Mouse (Mus musculus) urinary bladder, postnatal 4 days (tissue): ENCODE data around the gene Mdm4.

Experiments
- DNase-seq, 2 experiments: peaks; one replicate each; pipeline ENCODE4 v3.0.0; 2021 to 2022; ENCODE audit warnings: low spot score in 2 of 2

The Mdm4 gene

GRCm38 (mm10) chr1:132945826-132946225 is 84.5 kb downstream of the Mdm4 start:
- DNase-seq = no peak

DNA sequence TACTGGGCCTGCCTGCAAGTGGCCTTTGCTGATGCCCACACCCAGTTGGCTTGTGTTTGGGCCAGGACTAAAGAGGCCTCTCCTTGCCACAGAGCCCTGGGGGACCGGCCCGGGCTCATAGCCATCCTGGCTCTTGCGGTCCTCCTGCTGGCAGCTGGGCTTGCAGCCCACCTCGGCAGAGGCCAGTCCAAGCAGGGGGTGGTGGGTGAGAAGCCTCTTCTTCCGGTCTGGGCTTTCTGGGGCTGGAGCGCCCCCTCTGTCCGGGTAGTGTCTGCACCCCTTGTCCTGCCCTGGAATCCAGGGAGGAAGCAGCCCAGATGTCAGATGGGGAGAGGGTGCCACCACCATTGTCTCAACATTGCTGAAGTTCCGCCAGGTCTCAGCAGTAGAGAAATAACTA is 91.4 kb downstream of the Mdm4 start:
- DNase-seq = no peak

GRCm38 (mm10) chr1:132937296-132938030 is 92.9 kb downstream of the Mdm4 start:
- no peak for DNase-seq

DNA sequence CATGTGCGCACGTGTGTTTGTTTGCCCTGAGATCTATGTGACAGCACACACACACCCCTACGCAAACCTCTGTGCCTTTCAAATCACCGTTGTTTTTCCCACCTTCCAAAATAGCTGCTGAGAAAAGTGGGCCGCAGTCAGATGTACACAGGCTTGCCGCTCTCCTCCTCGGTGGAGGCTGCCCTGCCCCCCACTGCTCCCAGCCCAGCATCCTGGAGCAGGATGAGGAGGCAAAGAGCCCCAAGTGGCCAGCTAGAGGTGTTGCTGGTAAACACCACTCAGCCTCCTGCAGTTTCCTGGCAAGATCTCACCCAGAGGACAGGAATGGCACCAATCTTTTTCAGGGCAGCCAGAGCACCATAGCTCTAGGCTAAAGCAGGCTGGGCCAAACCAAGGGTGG is 95.5 kb downstream of the Mdm4 start:
- DNase-seq = no peak

- DNase-seq = no peak
Measured at GRCm38 (mm10) chr1:132932421-132932820, 97.9 kb downstream of the Mdm4 start.

- DNase-seq = no peak
Measured at GRCm38 (mm10) chr1:132930291-132930690, 100.1 kb downstream of the Mdm4 start.

- no peak for DNase-seq
Measured at GRCm38 (mm10) chr1:132928907-132929250, 101.5 kb downstream of the Mdm4 start.

DNA sequence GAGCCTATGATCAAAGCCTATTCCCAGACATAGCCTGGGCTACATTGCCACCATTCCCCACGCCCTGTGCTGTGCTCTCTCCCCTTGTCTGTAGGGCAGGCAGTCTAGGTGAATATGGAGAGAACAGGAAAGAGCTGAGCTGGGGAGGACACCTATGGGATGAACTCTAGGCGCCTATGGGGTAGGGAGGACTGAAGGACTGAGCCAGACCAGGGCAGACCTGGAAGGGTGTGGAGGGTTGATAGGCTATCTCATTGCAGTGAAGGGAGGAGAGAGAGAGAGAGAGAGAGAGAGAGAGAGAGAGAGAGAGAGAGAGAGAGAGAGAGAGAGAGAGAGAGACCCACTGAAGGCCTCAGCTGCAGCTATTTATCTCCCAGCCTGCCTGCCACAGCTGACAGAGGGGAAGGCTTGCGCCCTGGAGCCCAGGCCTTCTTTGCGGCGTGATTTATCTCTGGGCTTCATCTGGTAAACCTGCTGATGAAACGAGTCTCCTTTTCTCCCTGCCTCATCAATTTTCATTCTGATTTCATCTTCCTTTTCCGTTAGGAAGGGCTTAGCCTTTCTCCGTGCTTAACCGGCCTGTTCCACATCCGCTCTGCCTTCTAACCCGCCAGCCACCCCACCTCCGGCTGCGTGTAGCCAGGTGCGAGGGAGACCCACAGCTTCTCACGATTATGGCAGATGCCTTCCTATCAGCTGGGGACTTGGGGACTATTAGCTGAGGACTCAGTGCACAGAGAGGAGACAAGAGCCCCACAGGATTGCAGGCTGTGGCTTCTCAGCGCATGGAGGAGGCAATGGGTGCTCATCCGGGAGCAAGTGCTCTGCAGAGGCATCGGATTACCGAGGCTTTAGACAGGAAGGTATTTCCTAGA is 102.1 kb downstream of the Mdm4 start:
- no peak for DNase-seq

GRCm38 (mm10) chr1:132925270-132925669 is 105.1 kb downstream of the Mdm4 start:
- no peak for DNase-seq

- no peak for DNase-seq
Measured at GRCm38 (mm10) chr1:132922257-132922656, 108.1 kb downstream of the Mdm4 start.

DNA sequence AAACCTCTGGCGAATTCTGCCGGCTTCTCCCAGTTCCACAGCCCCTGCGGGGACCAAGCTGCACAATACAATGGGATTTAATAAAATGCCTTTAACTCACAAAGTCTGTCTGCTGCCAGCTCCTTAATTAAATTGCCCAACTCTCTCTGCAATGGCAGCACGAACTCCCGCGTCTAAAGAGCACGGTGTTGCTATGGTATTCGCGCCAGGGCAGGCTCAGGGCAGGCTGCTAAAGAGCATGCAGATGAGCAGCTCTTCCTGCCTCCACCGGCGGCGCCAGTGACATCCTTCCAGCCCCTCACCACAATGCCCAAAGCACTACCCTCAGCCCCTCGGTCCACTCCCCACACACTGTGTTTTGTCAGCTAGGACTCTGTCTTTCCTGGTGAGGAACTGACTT is 109.3 kb downstream of the Mdm4 start:
- DNase-seq = no peak

GRCm38 (mm10) chr1:132919258-132919657 is 111.1 kb downstream of the Mdm4 start:
- no peak for DNase-seq

DNA sequence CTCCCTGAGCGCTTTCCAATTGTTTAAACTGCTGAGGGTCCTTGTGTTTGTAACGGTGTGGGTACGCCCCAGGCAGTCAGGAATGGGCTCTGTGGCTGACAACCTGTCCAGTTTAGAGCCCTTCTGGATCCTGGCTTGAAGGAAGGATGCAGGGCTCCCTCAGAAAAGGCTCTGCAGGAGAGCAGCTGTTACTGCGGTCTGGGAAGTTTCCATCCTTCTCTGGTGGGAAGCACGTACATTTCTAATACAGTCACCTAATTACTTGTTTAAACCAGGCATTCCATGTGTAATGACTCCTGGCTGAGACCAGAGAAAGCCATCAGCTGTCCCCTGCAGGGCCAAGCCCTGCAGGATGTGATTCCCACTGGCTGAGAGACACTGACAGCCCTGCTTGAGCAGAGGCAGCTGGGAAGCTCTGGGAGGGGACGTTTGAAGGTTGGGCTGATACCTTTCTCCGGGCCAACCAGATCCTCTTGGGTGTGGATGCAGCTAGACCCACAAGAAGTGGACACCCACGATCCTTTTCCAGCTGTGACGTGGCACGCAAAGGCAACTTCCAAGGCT is 112.2 kb downstream of the Mdm4 start:
- DNase-seq = no peak

DNA sequence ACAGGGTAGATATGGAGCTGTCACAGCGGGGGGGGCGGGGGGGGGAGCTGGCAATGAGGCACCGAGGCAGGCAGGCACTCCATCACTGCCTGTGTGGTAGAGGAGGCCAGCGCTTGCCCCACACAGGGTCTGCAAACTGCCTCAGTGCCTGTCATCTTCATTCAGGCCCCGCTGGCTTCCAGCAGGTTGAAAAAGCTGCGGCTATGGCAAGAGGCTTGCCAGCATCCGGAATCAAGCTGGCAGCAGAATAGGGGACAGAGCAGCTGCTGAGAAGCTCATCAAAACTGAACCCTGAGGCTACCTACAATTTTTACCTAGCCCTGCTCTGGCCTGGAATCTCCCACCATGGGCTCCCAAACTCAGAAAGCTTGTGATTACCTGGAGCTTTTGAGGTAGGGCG is 112.8 kb downstream of the Mdm4 start:
- no peak for DNase-seq

DNA sequence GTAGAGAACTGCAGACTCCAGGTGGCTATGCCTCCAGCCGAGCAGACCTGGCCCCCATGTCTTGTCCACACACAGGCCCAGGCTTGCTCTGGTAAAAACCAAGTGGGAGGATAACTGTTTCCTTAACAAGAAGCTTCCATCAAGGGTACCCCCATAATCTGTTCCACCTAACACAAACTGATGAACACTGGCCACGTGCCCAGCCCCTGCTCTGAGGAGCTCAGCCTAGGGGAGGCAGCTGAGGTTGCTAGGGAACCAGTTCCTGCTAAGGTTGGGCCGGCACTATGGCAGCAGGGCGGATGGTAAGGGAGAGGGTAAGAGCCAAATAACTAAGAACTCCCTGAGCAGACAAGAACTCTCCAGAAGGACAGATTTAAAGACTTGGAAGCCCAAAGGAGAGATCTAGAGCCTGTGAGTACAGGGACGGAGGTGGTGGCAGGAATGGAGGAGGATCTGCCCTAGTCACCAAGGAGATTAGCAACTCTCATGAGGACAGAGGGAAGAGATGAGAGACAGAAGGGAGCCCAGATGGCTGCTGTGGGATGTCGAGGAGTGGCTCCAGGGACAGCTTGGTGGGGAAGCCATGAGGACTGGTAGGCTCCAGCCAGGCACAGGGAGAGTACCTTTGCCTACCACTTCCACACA is 114.4 kb downstream of the Mdm4 start:
- DNase-seq = no peak

- no peak for DNase-seq
Measured at GRCm38 (mm10) chr1:132910414-132911041, 119.8 kb downstream of the Mdm4 start.

DNA sequence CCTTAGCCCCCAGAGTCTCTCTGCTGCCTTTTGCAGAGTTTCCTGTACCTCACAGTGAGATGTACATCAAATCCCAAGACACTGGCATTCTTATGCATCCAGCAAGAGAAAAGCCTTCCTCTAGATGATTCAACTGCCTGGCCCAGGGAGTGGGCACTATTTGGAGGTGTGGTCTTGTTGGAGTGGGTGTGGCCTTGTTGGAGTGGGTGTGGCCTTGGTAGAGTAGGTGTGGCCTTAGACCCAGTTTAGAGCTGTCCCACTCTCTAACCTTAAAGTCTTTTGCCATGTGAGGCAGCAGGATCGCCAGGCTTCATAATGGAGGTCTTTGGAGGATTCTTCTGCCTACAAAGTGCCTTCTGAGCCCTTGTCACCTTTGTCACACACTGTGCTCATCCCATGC is 120.4 kb downstream of the Mdm4 start:
- no peak for DNase-seq
